Mouse (Mus musculus): ENCODE measurements around the gene Memo1.
"Not testable (repeated sequence)": the region's sequence is repeated elsewhere in the genome, so short reads cannot be mapped to it uniquely, and the experiment has no call there.

DNA sequence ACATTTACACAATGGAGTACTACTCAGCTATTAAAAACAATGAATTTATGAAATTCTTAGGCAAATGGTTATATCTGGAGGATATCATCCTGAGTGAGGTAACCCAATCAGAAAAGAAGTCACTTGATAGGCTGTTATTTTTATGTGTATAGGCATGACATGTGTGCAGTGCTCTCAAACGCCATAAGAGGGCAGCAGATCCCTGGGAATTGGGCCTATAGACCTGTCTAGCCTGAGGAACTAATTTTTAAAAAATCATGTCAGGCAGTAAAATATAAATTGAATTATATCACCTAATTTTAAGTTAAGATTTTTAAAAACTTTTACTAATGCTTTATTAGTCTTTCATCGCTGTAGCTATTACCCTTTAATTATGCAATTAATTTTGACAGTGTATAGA, 32.8 kb upstream of the Memo1 start:
- TF ChIP-seq CTCF (IDR thresholded peaks at IDR 0.05; ENCODE audit: borderline replicate concordance, insufficient read depth, low read depth, low read length): peak; percentile 29; the same call in 1 of the 2 replicates
- not testable (repeated sequence) for TF ChIP-seq POLR2A (IDR thresholded peaks at IDR 0.05; ENCODE audit: borderline replicate concordance, insufficient read depth, low read length)

Data from cerebellum, adult 2 months (tissue).